Mouse (Mus musculus) ovary, postnatal 10 days (tissue): Measurements from ENCODE around the gene Ptgis.

Experiments
- DNase-seq: peaks from one replicate; pipeline ENCODE4 v3.0.0; 2022; ENCODE audit warnings: low spot score

Gene Ptgis

GRCm38 (mm10) chr2:167190076-167190399 lies 50.4 kb downstream of the Ptgis start, which contains the start of gene Kcnb1:
Gene Kcnb1 (minus strand): TSS chr2:167190155.
- peak; percentile 48 for DNase-seq

DNA sequence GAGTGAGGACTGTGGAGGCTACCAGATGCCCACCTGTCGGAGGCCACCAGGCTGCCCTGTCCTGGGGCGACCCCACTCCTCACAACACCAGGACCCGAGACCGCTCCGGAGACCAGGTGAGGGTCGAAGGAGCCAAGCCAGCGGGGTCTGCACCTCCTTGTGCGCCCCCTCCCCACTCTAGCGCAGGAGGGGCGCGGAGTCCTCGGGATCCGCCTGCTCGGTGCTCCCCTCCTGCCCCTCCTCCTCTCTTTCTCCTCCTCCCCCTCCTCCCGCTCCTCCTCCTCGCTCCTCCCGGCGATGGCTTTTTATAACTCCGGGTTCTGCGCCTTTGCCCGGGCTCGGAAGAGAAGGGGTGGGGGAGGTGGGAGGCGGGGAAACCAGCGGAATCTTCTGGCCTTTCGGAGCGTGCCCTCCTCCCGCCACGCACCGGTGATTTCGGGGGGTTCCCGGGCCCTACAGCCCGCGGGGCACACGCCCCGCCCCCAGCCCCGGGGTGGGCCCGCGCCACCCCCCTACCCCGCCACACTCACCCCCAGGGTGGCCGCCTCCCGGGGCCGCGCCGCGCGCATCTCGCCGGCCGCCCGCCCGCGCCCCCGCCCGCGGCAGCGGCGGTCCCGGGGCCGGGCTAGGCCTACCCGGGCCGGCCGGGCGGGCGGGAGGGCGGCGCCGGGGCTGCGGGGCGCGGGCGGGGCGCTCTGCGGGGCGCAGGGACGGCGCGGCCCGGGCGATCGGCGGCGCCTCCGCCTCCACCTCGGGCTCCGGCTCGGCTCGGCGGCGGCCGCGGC lies 50.9 kb downstream of the Ptgis start:
- DNase-seq: no peak

DNA sequence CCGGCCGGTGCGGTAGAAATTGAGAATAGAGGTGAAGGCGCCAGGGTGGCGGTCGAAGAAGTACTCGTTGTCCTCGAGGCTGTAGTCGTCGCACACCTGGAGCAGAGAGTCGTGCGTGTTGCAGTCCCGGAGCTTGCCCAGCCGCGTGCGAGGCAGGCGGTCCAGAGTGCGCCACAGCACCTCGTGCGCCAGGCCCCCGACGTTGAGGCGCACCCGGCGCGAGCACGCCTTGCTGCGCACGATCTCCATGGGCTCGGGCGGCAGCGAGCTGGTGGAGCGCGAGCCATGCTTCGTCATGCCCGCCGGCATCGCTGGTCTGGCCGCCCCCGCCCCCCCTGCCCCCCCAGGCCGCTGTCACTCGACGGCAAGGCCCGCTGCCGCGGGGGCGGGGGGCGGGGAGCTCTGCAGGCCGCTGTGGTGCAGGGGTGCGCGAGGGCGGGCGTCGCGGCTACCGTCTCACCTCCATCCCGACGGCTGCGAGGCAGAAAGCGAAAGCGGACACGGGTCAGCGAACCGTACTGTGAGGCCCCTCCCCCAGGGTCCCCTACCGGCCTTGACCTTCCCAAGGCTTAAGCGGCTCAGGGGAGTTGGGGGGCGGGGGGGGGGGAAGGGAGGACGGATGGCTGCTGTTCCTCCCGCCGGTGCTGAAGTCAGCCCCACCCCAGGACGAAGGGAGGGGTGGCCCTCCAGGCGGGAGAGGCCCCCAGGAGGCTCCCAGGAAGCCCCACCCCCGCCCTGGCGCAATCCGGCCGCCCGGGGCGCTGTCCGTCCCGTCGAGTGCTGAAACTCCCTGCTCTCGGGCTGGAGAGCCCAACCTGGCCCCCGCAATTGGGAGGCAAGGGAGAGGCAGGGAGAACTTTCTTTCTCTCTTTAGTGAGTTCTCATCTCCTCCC lies 51.8 kb downstream of the Ptgis start:
- peak; percentile 89 for DNase-seq

- no peak for DNase-seq
Measured at GRCm38 (mm10) chr2:167187119-167187518, 53.3 kb downstream of the Ptgis start.

GRCm38 (mm10) chr2:167186544-167186943 lies 53.9 kb downstream of the Ptgis start:
- no peak for DNase-seq

DNA sequence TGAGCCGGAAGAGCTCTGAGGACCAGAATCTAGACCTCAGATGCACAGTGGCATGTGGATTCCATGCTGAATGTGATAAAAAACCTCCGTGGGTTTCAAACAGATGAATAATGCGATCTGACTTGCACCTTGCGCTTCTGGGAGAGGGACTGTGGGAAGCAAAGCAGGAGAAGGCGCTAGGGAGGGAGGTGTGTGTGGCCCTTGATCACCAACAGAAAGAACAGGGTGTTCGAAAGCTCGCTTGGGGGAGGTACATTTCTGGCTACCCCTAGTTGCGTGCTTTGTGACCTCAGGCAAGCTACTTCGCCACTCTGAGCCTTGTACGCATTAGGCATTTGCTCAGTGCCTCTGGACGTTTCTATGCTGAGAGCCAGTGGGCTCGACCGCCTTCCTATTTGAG lies 54.4 kb downstream of the Ptgis start:
- DNase-seq: no peak

GRCm38 (mm10) chr2:167185432-167185831 lies 55.0 kb downstream of the Ptgis start:
- DNase-seq: no peak

GRCm38 (mm10) chr2:167181662-167182389 lies 58.6 kb downstream of the Ptgis start:
- no peak for DNase-seq

DNA sequence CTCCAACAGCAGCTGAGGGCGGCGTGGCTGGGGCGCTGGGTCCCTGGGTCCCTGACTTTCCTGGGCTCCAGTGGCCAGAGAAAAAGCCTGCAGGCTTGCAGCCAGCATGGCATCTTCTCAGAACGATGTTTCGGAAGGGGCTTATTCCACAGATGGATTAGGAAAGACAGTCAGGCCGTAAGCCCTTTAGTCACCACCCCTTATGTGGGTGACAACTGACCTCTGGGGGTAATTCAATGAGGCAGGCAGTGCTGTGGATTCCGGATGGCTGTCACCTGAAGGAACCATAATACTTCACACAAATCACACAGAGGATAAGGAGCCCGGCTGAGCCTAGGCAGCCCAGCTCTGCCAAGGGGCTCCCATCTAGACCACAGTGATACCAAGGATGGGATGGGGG lies 59.3 kb downstream of the Ptgis start:
- DNase-seq: no peak

GRCm38 (mm10) chr2:167179301-167179700 lies 61.1 kb downstream of the Ptgis start:
- no peak for DNase-seq

DNA sequence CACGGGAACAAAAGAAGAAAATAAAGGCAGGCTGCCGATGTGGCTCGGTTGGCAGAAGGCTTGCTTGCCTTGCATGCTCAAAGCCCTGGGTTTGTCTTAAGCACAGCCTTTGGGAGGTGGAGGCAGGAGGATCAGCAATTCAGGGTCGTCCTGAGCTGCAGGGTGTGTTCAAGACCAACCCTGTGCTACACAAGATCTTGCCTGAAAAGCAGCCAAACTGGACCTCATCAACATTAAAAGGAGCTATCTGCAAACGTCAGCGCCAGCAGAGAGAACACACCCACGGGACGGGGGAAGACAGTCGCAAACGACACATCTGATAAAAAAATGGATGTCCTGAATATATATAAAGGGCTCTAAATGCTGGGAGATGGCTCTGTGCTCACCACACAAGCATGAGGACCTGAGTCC lies 63.2 kb downstream of the Ptgis start:
- DNase-seq: no peak

- no peak for DNase-seq
Measured at GRCm38 (mm10) chr2:167175284-167175683, 65.1 kb downstream of the Ptgis start.

DNA sequence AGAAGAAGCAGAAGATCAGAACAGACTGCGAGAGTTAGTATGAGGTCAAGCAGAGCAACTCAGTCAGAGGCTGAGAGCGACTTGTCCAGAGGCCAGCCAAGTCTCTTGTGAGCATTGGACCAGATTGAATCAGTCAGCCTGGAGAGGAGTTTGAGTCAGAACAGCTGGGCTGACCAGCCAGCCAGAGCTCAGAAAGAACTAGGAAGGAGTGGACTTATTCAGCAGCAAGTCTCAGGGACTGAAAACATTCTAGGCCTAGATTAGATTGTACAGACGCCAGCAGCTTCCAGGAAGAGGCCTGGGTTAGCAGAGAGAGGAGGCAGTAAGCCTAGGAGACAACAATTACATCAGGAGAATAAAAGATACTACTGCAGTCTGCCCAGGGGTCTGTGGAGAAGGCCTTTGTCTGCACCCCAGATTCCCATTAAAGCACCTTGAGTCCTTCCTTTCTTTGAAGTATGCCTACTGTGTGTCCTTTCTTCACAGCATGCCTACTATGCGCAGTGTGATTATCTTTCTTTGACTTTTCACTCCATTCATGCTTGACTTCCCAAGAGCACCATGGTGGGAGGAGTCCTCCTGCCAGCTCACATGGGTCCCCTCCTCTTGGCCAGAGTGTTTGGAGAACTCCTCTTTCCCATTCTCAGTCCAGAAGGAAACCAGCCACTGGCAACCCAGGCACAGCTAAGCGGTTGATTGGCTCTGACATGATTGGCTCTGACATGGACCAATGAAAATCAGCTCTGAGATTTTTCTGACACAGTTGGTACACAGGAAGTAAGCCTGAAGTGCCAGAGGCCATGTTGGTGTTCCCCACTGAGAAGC lies 67.1 kb downstream of the Ptgis start:
- no peak for DNase-seq

GRCm38 (mm10) chr2:167167515-167168212 lies 72.7 kb downstream of the Ptgis start:
- no peak for DNase-seq

DNA sequence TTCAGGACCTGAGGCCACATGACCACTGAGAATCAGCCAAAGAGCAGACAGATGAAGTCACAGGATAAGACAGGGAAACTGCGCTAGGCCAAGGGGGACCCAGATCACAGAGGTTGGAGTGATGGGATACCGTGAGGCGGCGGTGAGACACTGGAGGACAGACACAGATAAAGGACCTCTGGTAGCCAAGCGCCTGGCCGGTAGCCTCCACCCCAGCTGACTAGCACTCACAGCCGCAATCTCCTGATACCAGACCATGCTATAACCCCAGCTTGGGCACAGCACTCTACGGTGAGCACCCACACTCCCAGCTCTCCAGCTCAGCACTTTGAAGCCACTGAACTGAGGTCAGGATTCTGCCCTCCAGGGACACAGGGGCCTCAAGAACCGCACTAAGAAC lies 76.8 kb downstream of the Ptgis start:
- no peak for DNase-seq

DNA sequence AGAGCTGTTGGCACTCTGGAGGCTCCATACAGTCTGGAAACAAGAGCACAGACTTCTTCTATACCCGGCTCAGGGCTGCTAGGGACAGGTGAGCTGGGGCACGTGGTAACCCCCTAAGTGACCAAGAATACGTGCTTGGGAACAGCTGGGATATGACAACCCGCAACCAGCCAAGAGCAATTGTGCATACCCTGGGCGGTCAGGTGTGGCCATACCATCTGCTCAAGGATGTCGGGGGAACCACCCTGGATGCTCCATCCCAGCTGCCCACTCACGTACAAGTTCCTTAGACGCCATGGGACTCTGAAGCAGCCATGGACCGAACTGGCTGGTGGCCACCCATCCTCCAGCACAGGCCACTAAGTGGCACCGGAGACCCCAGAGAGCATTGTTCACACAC lies 77.3 kb downstream of the Ptgis start:
- no peak for DNase-seq

DNA sequence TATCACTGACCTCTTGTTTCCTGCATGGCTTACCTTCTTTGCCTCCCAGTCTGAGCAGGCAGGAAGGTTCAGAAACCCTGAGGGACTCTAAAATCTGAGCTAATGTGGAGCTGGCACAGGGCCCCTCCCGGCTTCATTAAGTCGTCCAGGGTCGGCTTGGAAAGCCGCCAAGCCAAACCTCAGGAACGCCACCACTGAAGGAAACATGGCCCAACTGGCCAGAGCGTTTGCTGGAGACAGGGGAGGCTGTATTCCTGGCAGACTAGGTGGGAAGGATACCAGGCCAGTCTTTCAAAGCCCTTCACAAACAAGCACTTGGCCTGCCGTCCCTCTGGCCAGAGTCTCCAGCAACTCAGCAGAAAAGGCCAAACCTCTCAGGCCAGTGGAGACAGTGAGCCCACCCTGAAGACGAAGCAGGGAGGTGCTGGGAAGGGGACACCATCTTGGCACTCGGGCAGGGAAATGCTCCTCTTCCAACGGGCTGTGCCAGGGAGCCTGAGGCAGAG lies 77.8 kb downstream of the Ptgis start:
- DNase-seq: no peak

DNA sequence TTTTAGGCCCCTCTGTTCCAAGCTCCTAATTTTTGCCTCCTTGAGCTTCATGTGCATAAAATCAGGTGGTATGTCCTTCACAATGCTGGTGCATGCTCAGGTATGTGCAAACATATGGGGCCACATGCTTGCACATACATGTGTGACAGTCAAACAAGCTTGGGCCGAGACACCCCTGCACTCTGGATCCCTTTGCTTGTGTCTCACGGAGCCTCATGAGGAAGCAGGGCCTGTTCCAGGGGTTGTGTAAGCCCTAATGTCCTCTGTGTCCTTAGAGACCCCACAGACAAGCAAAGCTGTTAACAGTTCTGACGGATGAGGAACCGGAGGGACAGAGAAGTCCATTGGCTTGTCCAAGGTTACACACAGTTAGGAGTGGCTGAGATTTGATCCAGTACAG lies 80.7 kb downstream of the Ptgis start:
- no peak for DNase-seq

GRCm38 (mm10) chr2:167158780-167159179 lies 81.6 kb downstream of the Ptgis start:
- DNase-seq: no peak

GRCm38 (mm10) chr2:167156118-167156715 lies 84.2 kb downstream of the Ptgis start:
- DNase-seq: no peak
